Mouse (Mus musculus) heart, embryonic 12.5 days (tissue): ENCODE data around the gene Acot10. TPM values are rescaled to one million over a fixed set of nuclear protein-coding genes. Genes with fewer than 3 reads are reported as not detected.

ENCODE experiments used
- polyA plus RNA-seq: library from polyadenylated mRNA; unstranded; fragments of >200 nt; fragmentation: Nextera tagmentation; extraction: Ambion mirVana; gene quantifications from 2 replicates; pipeline ENCODE4 v1.2.1, GENCODE M21; 2016

Gene Acot10
- polyA plus RNA-seq, 1 experiment from 2014 or later, result not detected

Other genes with a start within 250 kb of the Acot10 start
- gene Cdh12, start 217.5 kb downstream of the Acot10 start, polyA plus RNA-seq, result 0.05 TPM in 1 of 2 replicates, not detected in the other